Mouse (Mus musculus) megakaryocyte, embryonic 14.5 days (primary cell): ENCODE results near the gene Ddx4. TPM values are rescaled to one million over a fixed set of nuclear protein-coding genes. Genes with fewer than 3 reads are reported as not detected.

Source experiments
- H3K27me3 ChIP-seq: replicated peaks from 2 replicates; pipeline ENCODE3; 2012; ENCODE audit warnings: inconsistent platforms
- H3K36me3 ChIP-seq: replicated peaks from 2 replicates; pipeline ENCODE3; 2012; ENCODE audit warnings: low read length, inconsistent platforms, mixed read lengths
- H3K4me1 ChIP-seq: 2 replicates; pipeline ENCODE4 v1.6.1; 2012; ENCODE audit warnings: inconsistent platforms
- H3K4me3 ChIP-seq: replicated peaks from 2 replicates; pipeline ENCODE3; 2012; ENCODE audit warnings: moderate library complexity, mild to moderate bottlenecking, inconsistent platforms
- H3K9me3 ChIP-seq: 2 replicates; pipeline ENCODE4 v1.6.1; 2012; ENCODE audit warnings: inconsistent platforms
- FLI1 ChIP-seq: IDR thresholded peaks from 2 replicates; pipeline ENCODE4 v1.6.1; 2012; ENCODE audit warnings: low read length, inconsistent platforms, mixed read lengths
- GATA1 ChIP-seq: IDR thresholded peaks from 3 replicates; pipeline ENCODE4 v1.6.1; 2012; ENCODE audit warnings: mixed read lengths, low read length, inconsistent platforms, borderline replicate concordance
- polyA plus RNA-seq: library from polyadenylated mRNA; stranded (reverse); fragments of >175 nt; gene quantifications from 2 replicates; pipeline ENCODE4 v1.2.3, GENCODE M21; 2012; ENCODE audit warnings: low replicate concordance; ENCODE audit not compliant: insufficient read depth

The Ddx4 gene
- not detected in 2 replicates for polyA plus RNA-seq

- TF ChIP-seq FLI1 (no peak), GATA1 (no peak)
- H3K9me3 ChIP-seq, result peaks cover 9% of the 10 kb centered on the region
- no peak within 1 kb of the TSS for H3K4me3 ChIP-seq
- peaks cover 4% of the 10 kb centered on the region for H3K27me3 ChIP-seq
- H3K4me1 ChIP-seq, result no peaks in the 10 kb centered on the region
- no peaks in the 10 kb centered on the region for H3K36me3 ChIP-seq
Measured at GRCm38 (mm10) chr13:112652205-112652604, at the start of gene Ddx4. Ddx4 (minus strand) TSS chr13:112652475.

- Histone ChIP-seq H3K4me3 (no peak overlapping the region), H3K27me3 (no peaks in the 10 kb centered on the region), H3K4me1 (no peaks in the 10 kb centered on the region), H3K36me3 (peaks cover 69% of the 10 kb centered on the region), H3K9me3 (no peaks in the 10 kb centered on the region)
- TF ChIP-seq FLI1 (no peak), GATA1 (no peak)
Measured at GRCm38 (mm10) chr13:112701256-112701655, 49.0 kb upstream of the Ddx4 start.

- peaks cover 52% of the 10 kb centered on the region for H3K36me3 ChIP-seq
- H3K27me3 ChIP-seq, result no peaks in the 10 kb centered on the region
- peaks cover 5% of the 10 kb centered on the region; the same call in 1 of the 2 replicates for H3K4me1 ChIP-seq
- H3K4me3 ChIP-seq, result peak overlapping the region; percentile 47
- TF ChIP-seq FLI1 (peak; percentile 89; the same call in 1 of the 2 replicates), GATA1 (no peak)
- peaks cover 6% of the 10 kb centered on the region for H3K9me3 ChIP-seq
Measured at GRCm38 (mm10) chr13:112695526-112696240, 43.4 kb upstream of the Ddx4 start.

- Histone ChIP-seq H3K4me1 (peaks cover 5% of the 10 kb centered on the region; the same call in 1 of the 2 replicates), H3K36me3 (peaks cover 40% of the 10 kb centered on the region), H3K9me3 (peaks cover 6% of the 10 kb centered on the region), H3K27me3 (no peaks in the 10 kb centered on the region), H3K4me3 (no peak overlapping the region)
- TF ChIP-seq FLI1, result no peak
Measured at GRCm38 (mm10) chr13:112692870-112693553, 40.7 kb upstream of the Ddx4 start.

GRCm38 (mm10) chr13:112686155-112686554 lies 33.9 kb upstream of the Ddx4 start:
- H3K4me3 ChIP-seq, result no peak overlapping the region
- H3K4me1 ChIP-seq, result no peaks in the 10 kb centered on the region
- no peaks in the 10 kb centered on the region for H3K9me3 ChIP-seq
- TF ChIP-seq GATA1, result no peak
- TF ChIP-seq FLI1, result no peak
- no peaks in the 10 kb centered on the region for H3K27me3 ChIP-seq
- H3K36me3 ChIP-seq, result peaks cover 45% of the 10 kb centered on the region

- TF ChIP-seq GATA1, result no peak
- TF ChIP-seq FLI1, result no peak
- no peaks in the 10 kb centered on the region for H3K9me3 ChIP-seq
- H3K27me3 ChIP-seq, result no peaks in the 10 kb centered on the region
- H3K4me3 ChIP-seq, result no peak overlapping the region
- peaks cover 43% of the 10 kb centered on the region for H3K36me3 ChIP-seq
- no peaks in the 10 kb centered on the region for H3K4me1 ChIP-seq
Measured at GRCm38 (mm10) chr13:112683970-112684369, 31.7 kb upstream of the Ddx4 start.

GRCm38 (mm10) chr13:112683312-112683711 lies 31.0 kb upstream of the Ddx4 start:
- Histone ChIP-seq H3K9me3 (no peaks in the 10 kb centered on the region), H3K36me3 (peaks cover 45% of the 10 kb centered on the region), H3K27me3 (no peaks in the 10 kb centered on the region), H3K4me1 (no peaks in the 10 kb centered on the region), H3K4me3 (no peak overlapping the region)
- TF ChIP-seq GATA1 (no peak), FLI1 (no peak)

GRCm38 (mm10) chr13:112678154-112678553 lies 25.9 kb upstream of the Ddx4 start:
- Histone ChIP-seq H3K4me3 (no peak overlapping the region), H3K9me3 (0 out of 2 replicates have a peak, but pooled peaks cover 4% of the 10 kb centered on the region), H3K4me1 (no peaks in the 10 kb centered on the region), H3K36me3 (peaks cover 48% of the 10 kb centered on the region), H3K27me3 (no peaks in the 10 kb centered on the region)
- TF ChIP-seq GATA1 (no peak), FLI1 (no peak)

- Histone ChIP-seq H3K4me1 (no peaks in the 10 kb centered on the region), H3K36me3 (peaks cover 68% of the 10 kb centered on the region)
- TF ChIP-seq FLI1 (no peak), GATA1 (no peak)
Measured at GRCm38 (mm10) chr13:112673899-112674447, 21.7 kb upstream of the Ddx4 start.

GRCm38 (mm10) chr13:112672797-112673196 lies 20.5 kb upstream of the Ddx4 start:
- H3K27me3 ChIP-seq, result no peaks in the 10 kb centered on the region
- peaks cover 63% of the 10 kb centered on the region for H3K36me3 ChIP-seq
- H3K4me3 ChIP-seq, result no peak overlapping the region
- TF ChIP-seq GATA1 (no peak), FLI1 (no peak)
- no peaks in the 10 kb centered on the region for H3K4me1 ChIP-seq
- H3K9me3 ChIP-seq, result no peaks in the 10 kb centered on the region

More at GRCm38 (mm10) chr13:112673899-112674447, 21.7 kb upstream of the Ddx4 start:
- Histone ChIP-seq H3K4me3 (no peak overlapping the region), H3K27me3 (no peaks in the 10 kb centered on the region), H3K9me3 (0 out of 2 replicates have a peak, but pooled peaks cover 4% of the 10 kb centered on the region)
